Mouse (Mus musculus): ENCODE measurements at regions not wholly inside any gene's neighbourhood (a gene's known extent, or its start where the extent isn't known, plus 50 kb on each side); places are given as distances from the start of the nearest gene placed in this dataset.

GRCm38 (mm10) chrX:44228847-44229246, 139.3 kb downstream of the Dcaf12l2 start:
- CTCF ChIA-PET: no interaction called here
- in situ Hi-C loops (cut with MboI; ENCODE audit: low pct_unique_long_range_greater_than_20kb): no loop called here
- no peak for DNase-seq (ENCODE audit: low read depth, low spot score)

More at GRCm38 (mm10) chrX:44228847-44229246, 139.3 kb downstream of the Dcaf12l2 start:
- TF ChIP-seq CTCF (IDR thresholded peaks at IDR 0.05): peak; percentile 69
- POLR2A ChIA-PET: no interaction called here
- peaks cover 43% of the 10 kb centered on the region for H3K27me3 ChIP-seq
- ATAC-seq: no peak
